Mouse (Mus musculus) kidney, adult 2 months (tissue): Measurements from ENCODE around the gene Ppfia4.

Experiments
- CTCF ChIP-seq: fragments of 200-500 bp; conservative IDR thresholded peaks from 2 replicates; pipeline ENCODE4 v1.5.1; 2011; ENCODE audit warnings: low read depth, mild to moderate bottlenecking, control low read depth, low read length, moderate library complexity, mixed read lengths; ENCODE audit not compliant: insufficient read depth, insufficient read length
- POLR2A ChIP-seq: fragments of 200-500 bp; IDR thresholded peaks from one replicate; pipeline ENCODE4 v1.6.1; 2011; ENCODE audit warnings: low read depth, low read length, control low read depth

GRCm38 (mm10) chr1:134264341-134264740 is 68.4 kb downstream of the Ppfia4 start:
- no peak for TF ChIP-seq CTCF
- TF ChIP-seq POLR2A, result no peak
